Mouse (Mus musculus) small intestine, adult 2 months (tissue): ENCODE measurements around the gene Pou2f3.

Experiments
- CTCF ChIP-seq: fragments of 200-500 bp; IDR thresholded peaks from 2 replicates; pipeline ENCODE4 v1.5.1; 2012; ENCODE audit warnings: low read depth, mild to moderate bottlenecking, control low read depth, inconsistent platforms, low read length, moderate library complexity, mixed read lengths; ENCODE audit not compliant: insufficient replicate concordance, insufficient read length; ENCODE audit errors: extremely low read depth
- POLR2A ChIP-seq: fragments of 200-500 bp; IDR thresholded peaks from 2 replicates; pipeline ENCODE4 v1.6.1; 2012; ENCODE audit warnings: low read depth, mild to moderate bottlenecking, control low read depth, inconsistent platforms, low read length, moderate library complexity

DNA sequence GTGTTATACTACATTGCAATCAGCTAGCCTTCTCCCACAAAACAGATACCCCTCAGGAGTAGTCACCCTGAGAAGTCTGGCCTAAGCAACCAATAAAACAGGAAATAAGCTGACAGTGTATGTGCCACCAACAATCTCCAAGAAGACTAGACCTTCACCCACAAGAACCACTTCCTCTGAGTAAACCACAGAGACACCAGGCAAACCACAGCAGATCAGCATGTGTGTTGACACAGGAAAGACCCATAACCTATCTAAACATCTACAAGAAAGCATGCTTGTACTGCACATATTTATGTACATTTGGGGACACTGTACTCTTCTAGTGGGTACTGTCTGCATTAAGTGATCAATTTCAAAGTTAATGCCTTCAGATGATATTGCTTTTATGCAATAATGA is 113.8 kb downstream of the Pou2f3 start:
- TF ChIP-seq CTCF (no peak), POLR2A (no peak)
